Mouse (Mus musculus) gastrocnemius, adult 18-20 months (tissue): ENCODE results near the gene Tns3. TPM values are rescaled to one million over a fixed set of nuclear protein-coding genes. Genes with fewer than 3 reads are reported as not detected.

ENCODE experiments used
- DNase-seq: peaks from one replicate; pipeline ENCODE4 v3.0.0; 2021; ENCODE audit warnings: low spot score
- total RNA-seq, 2 experiments: library from RNA; stranded (reverse); gene quantifications; 2 replicates each; pipeline ENCODE4 v1.2.3; 2021

Tns3 gene
- total RNA-seq, 2 experiments from 2014 or later: 6.6 to 7.9 TPM

- DNase-seq: no peak
Observed at GRCm38 (mm10) chr11:8532112-8532747, 132.1 kb downstream of the Tns3 start.

GRCm38 (mm10) chr11:8530506-8530905, 133.8 kb downstream of the Tns3 start:
- no peak for DNase-seq

- no peak for DNase-seq
Observed at GRCm38 (mm10) chr11:8530036-8530435, 134.3 kb downstream of the Tns3 start.

- DNase-seq: no peak
Observed at GRCm38 (mm10) chr11:8525463-8526145, 138.7 kb downstream of the Tns3 start.

GRCm38 (mm10) chr11:8523344-8524126, 140.8 kb downstream of the Tns3 start:
- DNase-seq: peak; percentile 83

GRCm38 (mm10) chr11:8513359-8514253, 150.7 kb downstream of the Tns3 start:
- DNase-seq: no peak

GRCm38 (mm10) chr11:8510294-8510693, 154.0 kb downstream of the Tns3 start:
- no peak for DNase-seq

- DNase-seq: no peak
Observed at GRCm38 (mm10) chr11:8509614-8510013, 154.7 kb downstream of the Tns3 start.

GRCm38 (mm10) chr11:8503735-8504134, 160.6 kb downstream of the Tns3 start:
- DNase-seq: no peak

GRCm38 (mm10) chr11:8500855-8501254, 163.5 kb downstream of the Tns3 start:
- no peak for DNase-seq

- no peak for DNase-seq
Observed at GRCm38 (mm10) chr11:8497136-8497535, 167.2 kb downstream of the Tns3 start.

GRCm38 (mm10) chr11:8496686-8497085, 167.6 kb downstream of the Tns3 start:
- DNase-seq: peak; percentile 88

GRCm38 (mm10) chr11:8495801-8496200, 168.5 kb downstream of the Tns3 start:
- DNase-seq: no peak

GRCm38 (mm10) chr11:8495036-8495435, 169.3 kb downstream of the Tns3 start:
- no peak for DNase-seq

- DNase-seq: no peak
Observed at GRCm38 (mm10) chr11:8493931-8494490, 170.3 kb downstream of the Tns3 start.

- DNase-seq: no peak
Observed at GRCm38 (mm10) chr11:8492332-8492731, 172.0 kb downstream of the Tns3 start.

GRCm38 (mm10) chr11:8488248-8488647, 176.1 kb downstream of the Tns3 start:
- DNase-seq: no peak

- no peak for DNase-seq
Observed at GRCm38 (mm10) chr11:8486552-8486951, 177.8 kb downstream of the Tns3 start.

- DNase-seq: no peak
Observed at GRCm38 (mm10) chr11:8484538-8484937, 179.8 kb downstream of the Tns3 start.

- peak; percentile 76 for DNase-seq
Observed at GRCm38 (mm10) chr11:8482721-8483120, 181.6 kb downstream of the Tns3 start.

GRCm38 (mm10) chr11:8481962-8482361, 182.4 kb downstream of the Tns3 start:
- no peak for DNase-seq
